Mouse (Mus musculus): ENCODE measurements around the gene Sh3d19. TPM values are rescaled to one million over a fixed set of nuclear protein-coding genes. Genes with fewer than 3 reads are reported as not detected.

The Sh3d19 gene
- total RNA-seq, 2 experiments from 2014 or later, result 8.0 to 9.2 TPM

DNA sequence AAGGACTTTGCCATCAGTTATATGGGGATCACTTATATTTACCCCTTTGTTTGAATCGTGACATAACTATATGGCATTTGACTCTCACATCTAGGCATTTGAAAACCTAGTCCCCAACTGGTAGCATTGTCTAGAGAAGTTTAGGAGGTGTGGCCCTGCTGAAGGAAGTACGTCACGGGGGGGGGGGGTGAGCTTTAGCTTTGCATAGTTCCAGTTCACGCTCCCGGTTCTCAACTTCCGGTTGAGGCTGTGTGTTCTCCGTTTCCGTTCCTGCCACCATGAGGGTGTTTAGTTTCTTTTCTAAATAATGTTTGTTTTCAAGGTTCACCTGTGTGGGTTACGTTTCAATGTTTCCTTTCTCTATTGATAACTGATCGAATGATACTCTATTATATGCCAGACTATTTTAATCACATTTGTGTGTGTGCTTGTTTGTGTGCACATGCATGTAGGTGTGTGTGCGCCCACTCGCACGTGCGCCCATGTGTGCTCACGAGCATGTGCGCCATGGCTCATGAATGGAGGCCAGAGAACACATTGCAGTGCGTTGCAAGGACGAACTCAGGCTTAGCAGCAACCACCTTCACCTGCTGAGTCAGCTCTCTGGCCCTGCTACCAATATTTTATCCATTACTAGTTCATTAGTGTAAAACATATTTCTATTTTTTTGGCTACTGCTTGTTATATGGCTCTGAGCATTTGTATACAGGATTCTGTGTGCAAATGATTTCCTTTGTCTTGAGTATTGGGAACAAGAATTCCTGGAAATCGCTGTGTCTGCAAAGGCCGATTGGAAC, 54.6 kb downstream of the Sh3d19 start:
- DNase-seq (ENCODE audit: low spot score), result no peak

- DNase-seq (ENCODE audit: low spot score), result no peak
Measured at GRCm38 (mm10) chr3:86028658-86029375, 57.9 kb downstream of the Sh3d19 start.

DNA sequence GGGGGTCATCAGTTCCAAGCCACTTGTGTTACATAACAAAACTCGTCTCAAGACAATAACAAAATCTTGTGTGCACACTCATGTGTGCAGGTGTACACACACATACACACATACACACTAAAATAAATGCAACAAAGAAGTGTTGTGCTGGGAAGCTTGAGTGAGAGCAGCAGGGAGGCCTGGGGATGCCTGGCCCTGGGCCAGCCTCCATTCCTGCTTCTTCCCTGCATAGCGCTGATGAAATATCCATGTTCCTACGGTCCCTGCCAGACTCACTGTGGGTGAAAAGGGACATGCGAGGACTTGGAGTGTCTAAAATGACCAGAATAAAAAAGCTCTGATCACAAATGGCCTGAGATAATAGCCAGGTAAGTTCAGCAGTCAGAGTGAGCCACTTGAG, 59.7 kb downstream of the Sh3d19 start:
- no peak for DNase-seq (ENCODE audit: low spot score)

DNA sequence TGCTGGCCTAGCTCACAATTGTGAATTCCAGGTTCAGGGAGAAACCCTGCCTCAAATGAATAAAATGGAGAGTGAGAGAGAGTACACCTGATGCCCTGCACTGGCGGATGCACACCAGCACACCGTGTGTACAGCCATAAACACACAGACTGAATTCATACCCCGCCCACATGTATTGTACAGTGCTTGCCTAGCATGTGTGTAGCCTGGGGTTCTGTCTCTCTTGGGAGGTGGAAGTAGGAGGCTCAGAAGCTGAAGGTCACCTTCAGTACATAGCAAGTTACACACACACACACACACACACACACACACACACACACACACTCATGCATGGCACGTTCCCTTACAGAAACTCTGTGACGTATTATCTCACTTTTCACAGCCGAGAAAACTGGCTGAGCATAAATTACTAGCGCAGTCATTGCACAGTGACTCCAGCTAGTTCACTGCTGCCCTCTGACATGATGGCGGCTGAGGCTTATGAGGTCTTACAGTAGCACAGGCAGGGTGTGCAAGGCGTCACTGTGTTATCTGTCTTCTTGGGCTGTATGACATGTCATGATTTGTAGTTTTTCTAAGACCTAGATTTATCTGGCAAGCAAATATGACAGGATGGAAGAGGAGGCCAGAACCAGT, 62.7 kb downstream of the Sh3d19 start:
- no peak for DNase-seq (ENCODE audit: low spot score)

- peak; percentile 18 for DNase-seq (ENCODE audit: low spot score)
Measured at GRCm38 (mm10) chr3:86037926-86038484, 67.1 kb downstream of the Sh3d19 start.

GRCm38 (mm10) chr3:86038648-86039047, 67.7 kb downstream of the Sh3d19 start:
- peak; percentile 79 for DNase-seq (ENCODE audit: low spot score)

- DNase-seq (ENCODE audit: low spot score), result peak; percentile 76
Measured at GRCm38 (mm10) chr3:86040286-86041201, 69.6 kb downstream of the Sh3d19 start.

GRCm38 (mm10) chr3:86047686-86048408, 76.9 kb downstream of the Sh3d19 start:
- no peak for DNase-seq (ENCODE audit: low spot score)

DNA sequence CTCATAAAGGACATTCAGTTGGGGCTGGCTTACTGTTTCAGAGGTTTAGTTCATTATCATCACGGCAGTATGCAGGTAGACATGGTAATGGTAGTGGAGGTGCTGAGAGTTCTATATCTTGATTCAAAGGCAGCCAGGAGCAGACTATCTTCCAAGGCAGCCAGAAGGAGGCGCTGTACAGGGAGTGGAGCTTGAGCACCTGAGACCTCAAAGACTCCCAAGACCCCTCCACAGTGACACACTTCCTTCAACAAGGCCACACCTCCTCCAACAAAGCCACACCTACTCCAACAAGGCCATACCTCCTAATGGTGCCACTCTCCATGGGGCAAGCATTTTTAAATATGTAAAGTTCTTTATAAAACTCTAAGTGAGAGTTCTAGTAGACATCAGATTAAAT, 78.1 kb downstream of the Sh3d19 start:
- DNase-seq (ENCODE audit: low spot score), result no peak

DNA sequence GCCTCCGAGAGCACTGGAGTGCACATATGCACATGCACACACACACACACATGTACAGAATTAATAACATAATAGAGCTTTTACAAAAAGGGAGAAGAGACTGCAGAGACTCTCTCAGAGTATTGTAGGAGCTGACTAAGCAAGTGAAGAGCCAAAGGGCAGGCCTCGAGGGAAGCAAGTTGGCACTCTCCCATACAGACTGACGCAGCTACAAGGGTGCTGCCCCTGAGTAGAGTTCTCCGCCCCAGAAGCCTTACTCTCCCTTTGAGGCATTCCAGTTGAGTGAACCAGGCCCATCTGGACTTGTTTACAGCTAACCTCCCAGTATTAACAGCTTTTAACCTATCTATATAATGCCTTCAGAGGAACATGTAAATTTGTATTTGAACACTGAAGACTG, 85.8 kb downstream of the Sh3d19 start:
- peak; percentile 82 for DNase-seq (ENCODE audit: low spot score)

DNA sequence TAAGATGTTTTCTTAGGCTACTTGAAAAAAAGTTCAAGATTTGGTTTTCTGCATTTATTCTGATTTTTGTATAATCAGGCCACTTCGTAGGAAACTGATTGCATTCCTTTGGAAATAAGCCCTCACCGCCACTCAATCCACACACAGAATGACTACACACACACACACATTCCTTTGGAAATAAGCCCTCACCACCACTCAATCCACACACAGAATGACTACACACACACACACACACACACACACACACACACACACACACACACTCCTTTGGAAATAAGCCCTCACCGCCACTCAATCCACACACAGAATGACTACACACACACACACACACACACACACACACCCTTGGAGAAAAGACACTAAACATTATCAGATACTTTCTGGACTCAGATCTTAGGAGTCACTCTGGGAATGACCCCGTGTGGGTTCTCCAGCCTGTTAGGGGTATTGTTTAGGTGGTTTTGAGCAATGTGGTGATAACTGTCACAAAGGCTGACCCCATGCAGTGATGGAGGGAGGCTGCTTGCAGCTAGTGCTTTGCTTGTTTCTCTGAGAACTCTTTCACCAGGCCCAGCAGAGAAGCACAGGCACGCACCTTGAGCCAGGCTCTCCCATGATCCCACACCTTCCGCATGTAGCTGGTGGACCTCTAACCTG, 86.7 kb downstream of the Sh3d19 start:
- no peak for DNase-seq (ENCODE audit: low spot score)

DNA sequence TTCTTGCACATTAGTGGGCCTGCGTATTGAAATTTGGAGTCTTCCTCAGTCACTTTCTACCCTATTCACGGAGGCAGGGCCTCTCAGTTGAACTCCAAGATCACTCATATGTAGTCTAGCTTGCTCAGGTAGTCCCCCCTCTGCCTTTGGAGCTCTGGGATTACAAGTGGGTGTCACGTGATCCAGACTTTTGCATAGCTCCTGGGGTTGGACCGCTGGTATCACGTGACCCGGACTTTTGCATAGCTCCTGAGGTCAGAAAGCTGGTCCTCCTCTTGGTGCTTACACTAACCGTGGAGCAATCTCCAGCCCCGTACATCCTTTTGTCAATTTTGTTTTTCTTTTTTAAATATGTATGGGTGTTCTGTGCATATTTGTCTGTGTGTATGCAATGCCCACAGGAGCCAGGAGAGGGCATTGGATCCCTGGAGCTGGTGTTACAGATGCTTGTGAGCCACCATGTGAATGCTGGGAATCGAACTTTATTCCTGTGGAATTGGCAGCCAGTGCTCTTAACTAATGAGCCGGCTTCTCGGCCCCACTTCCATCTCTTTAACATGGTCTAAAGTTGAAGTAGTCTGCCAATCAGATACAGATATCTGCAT, 98.8 kb downstream of the Sh3d19 start:
- no peak for DNase-seq (ENCODE audit: low spot score)

- no peak for DNase-seq (ENCODE audit: low spot score)
Measured at GRCm38 (mm10) chr3:86070799-86071198, 99.9 kb downstream of the Sh3d19 start.

DNA sequence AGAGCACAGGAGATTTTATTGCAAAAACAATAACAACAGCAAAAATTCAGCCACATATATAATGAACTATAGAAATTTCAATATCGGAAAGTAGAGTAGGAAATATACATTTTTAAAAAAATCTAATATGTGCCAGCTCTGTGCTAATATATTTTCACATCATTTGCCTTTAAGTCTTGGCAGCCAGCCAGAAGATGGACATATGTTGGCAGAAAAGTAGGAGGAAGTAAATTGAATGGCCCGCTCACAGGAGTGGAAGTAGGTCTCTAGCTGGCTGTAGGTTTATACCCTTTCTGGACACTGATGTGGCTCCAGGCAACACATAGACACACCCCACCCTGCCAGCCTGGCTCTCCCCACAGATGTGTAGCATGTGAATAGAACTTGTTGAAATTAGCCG, 101.2 kb downstream of the Sh3d19 start:
- no peak for DNase-seq (ENCODE audit: low spot score)

GRCm38 (mm10) chr3:86072889-86073288, 102.0 kb downstream of the Sh3d19 start:
- DNase-seq (ENCODE audit: low spot score), result no peak

- DNase-seq (ENCODE audit: low spot score), result no peak
Measured at GRCm38 (mm10) chr3:86075593-86075992, 104.7 kb downstream of the Sh3d19 start.

DNA sequence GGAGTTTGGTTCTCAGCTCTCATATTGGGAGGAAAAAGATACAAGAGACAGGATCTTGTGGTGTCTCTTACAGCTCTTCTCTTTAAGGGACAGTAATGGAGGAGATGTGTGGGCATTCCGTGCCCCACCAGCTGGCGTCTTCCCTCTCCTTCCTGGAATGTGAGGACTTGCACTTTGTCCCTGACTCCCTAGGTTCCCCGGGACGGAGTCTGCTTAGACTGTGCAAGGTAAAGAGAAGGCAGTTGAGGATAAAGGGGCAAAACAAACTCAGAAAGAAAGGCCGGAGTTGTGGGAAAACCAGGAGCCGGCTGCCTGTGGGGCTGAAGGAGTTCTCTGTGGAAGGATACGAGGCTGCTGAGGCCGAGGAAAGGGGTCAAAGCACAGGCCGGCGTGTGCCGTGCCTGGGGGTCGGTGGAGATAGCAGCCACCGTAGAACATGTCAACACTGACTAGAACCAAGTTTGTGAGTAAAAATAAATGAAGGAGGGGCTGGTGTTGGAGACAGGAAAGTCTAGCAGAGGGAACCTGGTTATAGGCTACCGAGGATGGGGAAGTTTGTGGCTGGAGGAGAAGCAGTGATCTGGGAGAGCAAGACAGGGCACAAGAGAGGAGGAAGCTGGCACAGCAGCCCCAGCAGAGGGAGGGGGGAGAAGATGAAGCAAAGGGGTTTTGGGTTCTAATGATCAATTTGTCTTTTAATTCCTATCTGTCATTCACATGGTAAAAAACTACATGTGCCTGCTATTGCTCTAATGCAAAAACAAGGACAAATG, 105.8 kb downstream of the Sh3d19 start:
- DNase-seq (ENCODE audit: low spot score), result no peak

DNA sequence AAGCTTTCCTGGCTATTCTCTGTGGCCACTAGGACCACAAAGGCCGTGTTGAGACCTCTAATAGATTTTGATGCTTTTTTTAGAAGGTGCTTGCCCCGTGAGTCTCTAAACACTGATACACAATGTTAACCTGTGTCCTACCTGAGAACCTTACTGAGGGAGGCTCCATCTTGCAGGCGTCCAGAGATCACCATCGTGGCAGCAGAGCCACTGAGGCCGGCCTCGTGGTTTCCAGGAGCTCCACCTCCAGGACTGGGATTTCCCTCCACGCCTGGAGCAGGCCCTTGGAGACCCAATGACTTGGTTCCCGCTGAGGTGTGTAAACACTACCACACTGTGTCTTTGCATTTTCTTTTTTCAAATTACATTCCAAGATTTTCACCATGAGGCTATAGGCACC, 112.1 kb downstream of the Sh3d19 start:
- DNase-seq (ENCODE audit: low spot score), result no peak

DNA sequence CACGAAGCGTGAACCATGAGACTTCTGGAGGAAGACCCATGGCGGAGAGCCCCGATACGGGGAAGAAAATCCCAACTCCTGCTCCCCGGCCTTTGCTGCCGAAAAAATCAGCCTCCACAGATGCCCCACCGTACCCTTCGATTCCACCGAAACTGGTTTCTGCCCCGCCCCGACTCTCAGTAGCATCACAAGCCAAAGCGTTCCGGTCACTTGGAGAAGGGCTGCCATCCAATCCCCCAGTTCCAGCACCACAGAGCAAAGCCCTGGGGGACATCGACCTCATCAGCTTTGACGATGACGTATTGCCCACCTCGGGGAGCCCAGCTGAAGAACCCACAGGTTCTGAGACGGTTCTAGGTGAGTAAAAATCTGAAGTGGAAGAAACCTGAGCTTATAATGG, 114.1 kb downstream of the Sh3d19 start:
- DNase-seq (ENCODE audit: low spot score), result no peak

Data from gastrocnemius, adult 18-20 months (tissue).